Mouse (Mus musculus) megakaryocyte, embryonic 14.5 days (primary cell): ENCODE results near the gene Mt1.

Experiments used
- FLI1 ChIP-seq: IDR thresholded peaks from 2 replicates; pipeline ENCODE4 v1.6.1; 2012; ENCODE audit warnings: low read length, inconsistent platforms, mixed read lengths
- GATA1 ChIP-seq: IDR thresholded peaks from 3 replicates; pipeline ENCODE4 v1.6.1; 2012; ENCODE audit warnings: mixed read lengths, low read length, inconsistent platforms, borderline replicate concordance

DNA sequence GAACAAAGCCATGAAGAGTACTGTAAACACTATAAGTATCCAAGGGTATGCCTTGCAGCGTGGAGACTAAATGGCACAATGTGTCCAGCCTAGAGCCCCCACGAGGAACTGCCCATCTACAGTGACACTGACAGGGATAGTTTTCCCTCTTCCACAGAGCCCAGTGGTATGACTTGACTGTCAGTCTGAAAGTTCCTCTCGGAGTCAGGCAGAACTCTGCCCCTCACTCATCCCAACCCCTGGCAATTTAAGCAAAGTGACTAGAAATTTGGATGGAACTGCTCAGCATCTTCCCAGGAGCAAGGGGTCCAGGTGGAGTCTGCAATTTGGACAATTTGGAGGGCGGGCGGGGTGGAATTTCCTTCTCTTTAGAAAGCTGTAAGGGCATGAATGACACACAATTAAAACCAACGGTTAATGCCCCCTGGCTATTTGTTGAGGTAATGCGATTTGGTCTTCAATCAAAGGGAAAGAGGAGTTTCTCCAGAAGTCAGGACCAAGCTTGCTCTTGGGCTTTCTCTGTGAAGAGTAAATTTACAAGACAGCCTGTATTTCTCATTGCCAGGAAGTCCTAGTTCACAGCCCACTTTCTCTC, 4.2 kb upstream of the Mt1 start:
- no peak for TF ChIP-seq GATA1
- TF ChIP-seq FLI1, result no peak
